In genomic region chr8:54864038-54864760, GRCm38 (mm10) we compare ENCODE assay signal across 11 mouse cellular contexts. TPM values are rescaled to one million over a fixed set of nuclear protein-coding genes. Genes with fewer than 3 reads are reported as not detected.
DNase-seq lines count a peak whose midpoint lies in the region; ATAC-seq and TF ChIP-seq lines count a peak whose summit lies in the region.
"Had no signal": no experiment of that assay in that cellular context is flagged by ENCODE, and none has a peak within 500 bp of the region (broad histone marks: within the 10 kb centered on the region; RNA-seq: fewer than 3 reads in every experiment).

No protein-coding gene starts in this region.

- H3K4me3 ChIP-seq in neural tube, embryonic 12.5 days: no peak overlapping the region
- H3K4me3 ChIP-seq in hindbrain, postnatal 0 days (ENCODE audit: low read length): no peak overlapping the region
- H3K4me3 ChIP-seq in midbrain, embryonic 16.5 days (ENCODE audit: low read depth, low read length): no peak overlapping the region
- no peak overlapping the region for H3K4me3 ChIP-seq in heart, embryonic 12.5 days
- H3K4me3 ChIP-seq: stomach, embryonic 15.5 days had no signal

- no peak overlapping the region for H3K27ac ChIP-seq in neural tube, embryonic 12.5 days
- peak overlapping the region; percentile 34; the same call in 1 of the 2 replicates for H3K27ac ChIP-seq in hindbrain, postnatal 0 days
- peak overlapping the region; percentile 75 for H3K27ac ChIP-seq in midbrain, embryonic 16.5 days (ENCODE audit: low read length)
- H3K27ac ChIP-seq in heart, embryonic 12.5 days (ENCODE audit: poor library complexity, severe bottlenecking): no peak overlapping the region
- H3K27ac ChIP-seq: kidney, postnatal 0 days; stomach, embryonic 15.5 days had no signal

- no peak for DNase-seq in neural tube, embryonic 10.5 days (ENCODE audit: extremely low spot score, low spot score)
- peak; percentile 43 for DNase-seq in hindbrain, postnatal 0 days (ENCODE audit: low spot score)
- DNase-seq in urinary bladder, adult 18-20 months (ENCODE audit: low spot score in 2 of 2): no peak
- DNase-seq: heart, adult 18-20 months had no signal

- H3K27me3 ChIP-seq in neural tube, embryonic 12.5 days (replicated peaks): no peaks in the 10 kb centered on the region
- H3K27me3 ChIP-seq in hindbrain, postnatal 0 days (ENCODE audit: insufficient read depth, low read length): no peaks in the 10 kb centered on the region
- H3K27me3 ChIP-seq in midbrain, embryonic 16.5 days (ENCODE audit: control insufficient read depth, insufficient read depth, low read depth, low read length): no peaks in the 10 kb centered on the region
- H3K27me3 ChIP-seq in heart, embryonic 12.5 days (replicated peaks): no peaks in the 10 kb centered on the region
- H3K27me3 ChIP-seq: stomach, embryonic 15.5 days had no signal

- H3K9ac ChIP-seq in neural tube, embryonic 12.5 days: no peak overlapping the region
- no peak overlapping the region for H3K9ac ChIP-seq in hindbrain, postnatal 0 days (replicated peaks; ENCODE audit: low read length)
- no peak overlapping the region for H3K9ac ChIP-seq in midbrain, embryonic 16.5 days (ENCODE audit: low read depth, low read length)
- no peak overlapping the region for H3K9ac ChIP-seq in heart, embryonic 12.5 days
- H3K9ac ChIP-seq: stomach, embryonic 15.5 days had no signal

- no peak overlapping the region for H3K4me2 ChIP-seq in neural tube, embryonic 12.5 days (replicated peaks)
- H3K4me2 ChIP-seq in hindbrain, postnatal 0 days (ENCODE audit: low read depth, low read length): 0 out of 2 replicates have a peak overlapping the region, but pooled peaks have one; percentile 2
- peak overlapping the region; percentile 5; the same call in 1 of the 2 replicates for H3K4me2 ChIP-seq in midbrain, embryonic 16.5 days (ENCODE audit: low read length)
- H3K4me2 ChIP-seq in heart, embryonic 12.5 days: no peak overlapping the region
- H3K4me2 ChIP-seq: liver, embryonic 11.5 days; stomach, embryonic 15.5 days had no signal

- H3K4me1 ChIP-seq in neural tube, embryonic 12.5 days: no peaks in the 10 kb centered on the region
- H3K4me1 ChIP-seq in hindbrain, postnatal 0 days (ENCODE audit: insufficient read depth, low read length): no peaks in the 10 kb centered on the region
- peaks cover 12% of the 10 kb centered on the region for H3K4me1 ChIP-seq in midbrain, embryonic 16.5 days (ENCODE audit: control insufficient read depth, insufficient read depth, low read length)
- H3K4me1 ChIP-seq in heart, embryonic 12.5 days (replicated peaks): no peaks in the 10 kb centered on the region
- H3K4me1 ChIP-seq: stomach, embryonic 15.5 days had no signal

- no peaks in the 10 kb centered on the region for H3K9me3 ChIP-seq in neural tube, embryonic 12.5 days
- no peaks in the 10 kb centered on the region for H3K9me3 ChIP-seq in hindbrain, postnatal 0 days (ENCODE audit: low read length)
- H3K9me3 ChIP-seq in midbrain, embryonic 16.5 days (replicated peaks; ENCODE audit: control insufficient read depth, low read length, poor library complexity, severe bottlenecking): no peaks in the 10 kb centered on the region; the same call in 1 of the 2 replicates
- no peaks in the 10 kb centered on the region for H3K9me3 ChIP-seq in heart, embryonic 12.5 days (replicated peaks)
- H3K9me3 ChIP-seq: stomach, embryonic 15.5 days had no signal

- TF ChIP-seq CTCF in hindbrain, postnatal 0 days (IDR thresholded peaks at IDR 0.05; ENCODE audit: low read depth): no peak

- 0 out of 2 replicates have a peak, but pooled peaks have one; percentile 63 for ATAC-seq in neural tube, embryonic 12.5 days (ENCODE audit: low FRiP score, low read depth)
- ATAC-seq in hindbrain, postnatal 0 days: peak; percentile 84
- ATAC-seq in midbrain, embryonic 16.5 days: peak; percentile 95
- ATAC-seq in megakaryocyte, adult 5-6 weeks (ENCODE audit: poor library complexity, severe bottlenecking): no peak
- ATAC-seq in heart, embryonic 12.5 days (ENCODE audit: insufficient number of reproducible peaks, low FRiP score): no peak

- 83% methylated on average over 4 of the region's 4 CpGs for WGBS in neural tube, embryonic 12.5 days
- WGBS in hindbrain, postnatal 0 days: 55% methylated on average over 4 of the region's 4 CpGs
- 38% methylated on average over 4 of the region's 4 CpGs for WGBS in midbrain, embryonic 16.5 days
- WGBS in heart, embryonic 12.5 days: 68% methylated on average over 4 of the region's 4 CpGs

- no peaks in the 10 kb centered on the region for H3K36me3 ChIP-seq in neural tube, embryonic 12.5 days
- H3K36me3 ChIP-seq in hindbrain, postnatal 0 days (ENCODE audit: insufficient read depth, low read length): no peaks in the 10 kb centered on the region
- H3K36me3 ChIP-seq in midbrain, embryonic 16.5 days (ENCODE audit: control insufficient read depth, insufficient read depth, low read length): no peaks in the 10 kb centered on the region
- no peaks in the 10 kb centered on the region for H3K36me3 ChIP-seq in heart, embryonic 12.5 days
- H3K36me3 ChIP-seq: stomach, embryonic 15.5 days had no signal

RNA-seq across cellular contexts. Expression of gene Wdr17, which starts 22.8 kb away (rescaled TPM):
- polyA plus RNA-seq in neural tube, embryonic 12.5 days (2016; fragmentation: Nextera tagmentation; extraction: Ambion mirVana): 4.3 and 5.8 TPM in 2 replicates
- 9.1 and 13.1 TPM in 2 replicates for total RNA-seq in hindbrain, postnatal 0 days (2014; rRNA removed)
- 10.1 and 11.7 TPM in 2 replicates for polyA plus RNA-seq in hindbrain, postnatal 0 days (2015; fragmentation: Nextera tagmentation; extraction: Ambion mirVana)
- polyA plus RNA-seq in midbrain, embryonic 16.5 days (2015; fragmentation: Nextera tagmentation; extraction: Ambion mirVana): 19.4 and 22.3 TPM in 2 replicates
- total RNA-seq in megakaryocyte, adult 5-6 weeks (2015): not detected in 2 replicates
- not detected in 2 replicates for total RNA-seq in megakaryocyte, adult 5-6 weeks (2017)
- 0.54 and 0.55 TPM in 2 replicates for polyA plus RNA-seq in heart, embryonic 12.5 days (2016; fragmentation: Nextera tagmentation; extraction: Ambion mirVana)
- total RNA-seq: heart, adult 18-20 months had no signal

Comparison
In these comparisons a context has a peak if more than half of its experiments do, and no peak if none do; other contexts are left out.
1. ATAC-seq: peak in neural tube, embryonic 12.5 days (single experiment), hindbrain, postnatal 0 days (single experiment) and midbrain, embryonic 16.5 days (single experiment); none in megakaryocyte, adult 5-6 weeks (single experiment) and heart, embryonic 12.5 days (single experiment).
2. H3K27ac ChIP-seq: peak in hindbrain, postnatal 0 days (single experiment) and midbrain, embryonic 16.5 days (single experiment); none in neural tube, embryonic 12.5 days (single experiment) and heart, embryonic 12.5 days (single experiment).
3. H3K4me2 ChIP-seq: peak in hindbrain, postnatal 0 days (single experiment) and midbrain, embryonic 16.5 days (single experiment); none in neural tube, embryonic 12.5 days (single experiment) and heart, embryonic 12.5 days (single experiment).